Mouse (Mus musculus): Measurements from ENCODE around the gene Slc45a1.
A peak's percentile ranks its signal among the peaks of the same experiment; 100 is the strongest.

The Slc45a1 gene

DNA sequence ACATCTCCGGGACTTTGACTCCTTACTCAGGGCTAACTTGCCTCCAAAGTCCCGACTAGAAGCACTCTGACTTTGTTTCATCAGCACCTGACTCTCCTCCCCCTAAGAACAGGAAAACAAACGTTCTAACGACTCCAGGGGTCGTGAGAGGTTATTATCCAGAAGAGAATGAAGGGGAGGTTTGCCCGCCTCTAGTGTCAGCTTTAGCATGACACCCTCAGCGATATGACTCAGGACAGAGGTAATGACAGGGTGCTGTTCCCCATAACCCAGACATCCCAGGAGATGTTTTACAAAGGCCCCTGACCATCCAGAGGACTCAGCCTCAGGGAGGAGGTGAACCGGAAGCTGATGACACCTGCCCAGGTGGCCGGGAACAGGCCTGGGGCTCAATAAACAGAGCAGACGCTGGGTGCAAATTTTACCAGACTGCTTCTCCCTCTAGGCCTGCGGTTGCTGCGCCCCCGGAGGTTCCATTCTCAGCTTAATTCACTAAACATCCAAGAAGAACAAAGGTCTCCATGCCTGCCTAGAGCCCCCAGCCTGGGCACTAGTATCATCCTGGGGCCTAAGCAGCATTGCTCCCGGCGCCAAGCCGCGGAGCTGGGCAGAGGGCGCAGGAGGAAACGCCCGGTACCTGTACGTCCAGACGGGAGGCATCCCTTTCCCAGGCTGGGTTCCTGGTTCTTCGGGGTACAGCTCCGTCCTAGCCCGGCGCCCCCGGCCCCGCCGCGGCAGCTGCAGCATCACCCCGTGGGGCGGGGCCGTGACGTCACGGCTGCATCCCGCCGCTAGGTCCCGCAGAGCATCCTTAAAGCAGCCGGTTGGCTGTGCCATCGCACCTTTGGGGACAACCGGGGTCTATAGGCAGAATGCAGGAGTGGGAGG lies at the start of gene Slc45a1:
TSS of gene Slc45a1 (minus strand) at position 785 of the 888 bp plus-strand sequence.
- DNase-seq (ENCODE audit: low spot score): no peak

DNA sequence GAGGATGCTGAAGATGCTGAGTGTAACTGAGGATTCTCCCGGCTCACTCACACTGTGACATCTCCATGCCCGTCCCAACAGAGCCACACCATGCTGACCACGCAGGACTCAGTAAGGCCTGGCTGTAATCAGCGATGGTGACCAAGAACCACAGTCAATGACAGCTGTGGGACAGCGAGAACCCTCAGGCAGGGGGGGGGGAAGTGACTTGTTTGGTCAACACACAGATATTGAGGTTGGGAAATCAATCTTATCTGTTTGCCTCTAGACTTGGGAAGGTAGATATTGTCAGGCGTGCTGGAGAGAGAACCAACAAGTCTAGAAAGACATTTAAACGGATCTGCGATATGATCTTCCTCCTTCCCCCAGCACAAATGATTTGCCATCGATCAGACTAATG lies 48.9 kb upstream of the Slc45a1 start:
- no peak for DNase-seq (ENCODE audit: low spot score)

DNA sequence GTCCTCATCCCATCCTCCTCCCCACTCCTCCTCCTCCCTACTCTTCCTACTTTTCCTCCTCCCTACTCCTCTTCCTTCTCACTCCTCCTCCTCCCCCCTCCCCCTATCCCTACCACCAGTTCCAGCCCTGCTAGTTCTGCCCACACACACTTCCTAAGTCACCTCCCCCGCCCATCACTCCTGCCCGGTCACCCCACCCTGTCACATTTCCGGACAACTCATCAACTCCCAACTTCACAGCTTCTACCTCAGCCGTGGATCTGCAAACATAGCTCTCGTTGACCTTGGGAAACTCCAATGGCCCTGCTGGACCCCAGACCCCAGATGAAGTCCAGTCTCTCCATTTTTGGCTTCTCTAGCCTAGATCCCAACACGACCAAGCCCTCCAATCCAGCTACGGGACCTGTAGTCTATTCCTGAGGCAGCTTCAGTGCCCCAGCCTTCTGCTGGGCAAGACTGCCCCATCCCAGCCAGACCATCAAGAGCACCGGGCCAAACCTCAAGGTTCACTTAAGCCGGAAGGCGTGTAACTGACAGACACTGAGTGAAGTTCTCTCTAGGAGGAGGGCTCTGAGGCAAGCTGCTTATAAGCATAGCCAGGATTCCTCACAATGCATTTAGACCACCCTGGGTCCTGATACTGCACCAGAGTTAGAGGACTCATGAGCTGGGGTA lies 42.6 kb upstream of the Slc45a1 start:
- no peak for DNase-seq (ENCODE audit: low spot score)

DNA sequence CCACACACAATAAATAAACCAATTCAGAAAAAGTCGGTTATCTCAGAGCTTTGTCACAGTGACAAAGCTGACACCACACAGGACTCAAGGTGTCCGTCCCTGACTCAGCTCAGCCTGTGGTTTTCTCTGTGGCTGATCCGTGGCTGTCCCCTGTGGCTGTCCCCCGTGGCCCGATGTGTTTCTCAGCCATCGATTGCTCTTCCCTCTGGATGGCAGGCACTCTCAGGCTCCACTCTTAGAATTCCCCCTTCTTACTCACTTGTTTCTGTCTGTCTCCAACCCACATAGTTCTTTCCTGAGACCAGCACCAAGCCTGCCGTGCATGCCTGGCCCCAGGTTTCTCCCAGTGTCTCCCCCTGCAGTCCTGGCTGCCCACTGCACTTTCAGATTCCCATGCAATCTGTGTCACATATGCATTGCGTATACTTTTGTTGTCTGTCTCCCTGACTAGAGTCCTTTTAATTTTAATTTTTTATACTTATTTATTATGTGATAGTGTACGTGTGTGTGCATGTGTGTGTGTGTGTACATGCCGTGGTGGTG lies 41.0 kb upstream of the Slc45a1 start:
- no peak for DNase-seq (ENCODE audit: low spot score)

DNA sequence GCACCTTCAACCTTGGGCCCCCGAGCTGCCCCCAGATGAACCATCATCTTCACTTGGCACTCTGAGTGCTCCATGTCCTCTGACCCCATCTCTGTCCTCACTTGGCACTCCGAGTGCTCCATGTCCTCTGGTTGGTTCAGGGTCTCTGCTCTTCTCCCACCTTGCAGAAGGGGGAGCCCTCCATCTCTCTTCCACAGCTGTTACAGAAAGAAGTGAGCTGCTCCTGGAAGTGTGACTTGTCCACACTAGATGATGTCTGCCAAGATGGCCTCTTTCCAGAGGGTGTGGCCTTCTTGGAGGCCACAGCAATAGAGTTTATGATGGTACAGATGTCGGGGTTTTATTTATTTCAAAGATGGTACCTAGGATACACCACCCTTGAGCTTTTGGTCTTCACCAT lies 38.8 kb upstream of the Slc45a1 start:
- DNase-seq (ENCODE audit: low spot score): no peak

DNA sequence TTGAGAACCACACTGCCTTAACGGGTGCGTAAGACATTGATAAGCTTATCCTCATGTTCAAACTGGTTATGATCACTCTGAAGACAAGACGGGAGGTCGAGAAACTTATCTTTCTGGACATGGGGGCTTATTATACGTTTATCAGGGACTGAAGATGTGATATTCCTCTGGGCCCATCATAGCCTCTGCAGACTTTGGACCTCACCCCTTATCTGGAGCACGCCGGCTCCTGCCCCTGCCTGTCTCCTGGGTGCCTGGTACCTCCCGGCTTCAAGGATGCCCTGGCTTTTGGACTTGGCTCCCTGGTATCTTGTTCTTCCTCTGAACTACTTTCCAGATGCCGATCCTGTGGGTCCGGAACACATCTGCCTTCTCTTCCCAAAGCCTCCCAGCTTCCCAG lies 37.6 kb upstream of the Slc45a1 start:
- DNase-seq (ENCODE audit: low spot score): no peak

DNA sequence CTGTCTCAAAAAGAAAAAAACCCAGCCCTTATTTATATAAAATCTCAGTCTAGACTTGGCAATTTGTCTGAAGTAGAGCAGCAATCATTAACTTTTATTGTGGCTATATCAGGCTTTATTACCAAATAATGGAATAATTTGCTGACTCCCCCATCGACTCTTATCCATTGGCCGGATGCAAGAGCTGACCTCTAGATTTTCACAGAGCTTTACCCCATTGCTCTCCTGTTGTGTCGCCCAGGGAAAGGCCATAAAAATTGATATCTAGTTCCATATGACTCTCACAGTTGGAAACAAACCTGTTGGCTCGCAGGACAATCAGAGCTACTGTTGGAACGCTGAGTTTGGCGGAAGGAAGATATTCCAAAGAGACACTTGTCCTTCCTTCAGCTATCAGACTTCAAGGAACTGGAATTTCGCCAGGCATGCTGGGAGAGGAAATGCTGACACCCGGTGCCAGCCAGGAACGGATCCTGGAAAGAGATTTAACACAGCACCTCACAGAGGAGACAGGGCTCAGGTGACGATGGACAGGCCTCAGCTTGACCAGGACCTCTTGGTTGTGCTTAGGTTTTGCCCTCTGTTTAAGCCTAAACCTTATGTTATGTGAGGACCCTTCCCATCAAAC lies 35.3 kb upstream of the Slc45a1 start:
- DNase-seq (ENCODE audit: low spot score): no peak

DNA sequence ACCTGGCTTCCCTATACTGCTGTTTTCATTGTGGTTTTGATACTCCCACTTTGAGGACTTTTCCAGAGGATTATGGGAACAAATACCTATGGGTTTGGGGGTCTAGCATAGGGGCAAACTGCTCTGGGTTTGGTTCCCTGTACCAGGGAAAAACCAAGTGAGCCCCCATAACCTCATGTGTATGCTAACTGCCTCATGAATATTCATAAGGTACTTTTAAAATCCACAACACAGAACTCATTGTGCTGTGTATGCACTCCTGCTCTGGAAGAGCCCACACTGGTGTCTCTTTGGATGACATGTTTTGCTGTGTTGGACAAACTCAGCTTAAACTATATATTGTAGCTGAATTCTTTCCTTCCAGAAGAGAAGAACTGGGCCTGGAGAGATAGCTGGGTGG lies 34.6 kb upstream of the Slc45a1 start:
- DNase-seq (ENCODE audit: low spot score): no peak

DNA sequence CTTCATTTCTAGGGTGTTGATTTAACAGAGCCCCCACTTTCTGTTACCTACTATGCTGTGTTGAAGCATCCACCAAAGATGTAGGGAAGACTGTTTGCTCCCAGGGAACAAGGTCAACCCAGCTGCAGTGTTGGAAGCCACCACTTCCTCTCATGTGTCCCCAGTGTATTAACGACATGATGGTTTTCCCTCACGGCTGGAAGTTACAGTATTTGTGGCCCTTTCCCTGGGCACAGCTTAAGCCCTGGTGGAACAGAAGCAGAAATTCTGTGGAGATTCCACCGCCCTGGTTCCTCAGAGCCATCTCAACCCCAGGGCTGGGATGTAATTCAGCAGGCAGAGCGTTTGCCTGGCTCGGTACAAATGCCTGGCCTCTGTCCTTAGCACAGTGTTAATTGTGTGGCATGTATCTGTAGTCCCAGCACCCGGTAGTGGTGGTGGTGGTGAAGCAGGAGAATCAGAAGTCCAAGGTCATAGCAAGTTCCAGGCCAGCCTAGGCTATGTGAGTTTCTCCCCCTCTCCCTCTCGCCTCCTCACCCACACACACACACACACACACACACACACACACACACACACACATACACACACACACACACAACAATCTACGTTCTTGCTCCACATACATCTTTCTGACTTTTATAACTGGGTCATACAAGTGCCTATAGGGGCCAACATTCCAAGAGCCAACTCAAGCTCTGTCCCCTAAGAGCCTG lies 34.0 kb upstream of the Slc45a1 start:
- no peak for DNase-seq (ENCODE audit: low spot score)

DNA sequence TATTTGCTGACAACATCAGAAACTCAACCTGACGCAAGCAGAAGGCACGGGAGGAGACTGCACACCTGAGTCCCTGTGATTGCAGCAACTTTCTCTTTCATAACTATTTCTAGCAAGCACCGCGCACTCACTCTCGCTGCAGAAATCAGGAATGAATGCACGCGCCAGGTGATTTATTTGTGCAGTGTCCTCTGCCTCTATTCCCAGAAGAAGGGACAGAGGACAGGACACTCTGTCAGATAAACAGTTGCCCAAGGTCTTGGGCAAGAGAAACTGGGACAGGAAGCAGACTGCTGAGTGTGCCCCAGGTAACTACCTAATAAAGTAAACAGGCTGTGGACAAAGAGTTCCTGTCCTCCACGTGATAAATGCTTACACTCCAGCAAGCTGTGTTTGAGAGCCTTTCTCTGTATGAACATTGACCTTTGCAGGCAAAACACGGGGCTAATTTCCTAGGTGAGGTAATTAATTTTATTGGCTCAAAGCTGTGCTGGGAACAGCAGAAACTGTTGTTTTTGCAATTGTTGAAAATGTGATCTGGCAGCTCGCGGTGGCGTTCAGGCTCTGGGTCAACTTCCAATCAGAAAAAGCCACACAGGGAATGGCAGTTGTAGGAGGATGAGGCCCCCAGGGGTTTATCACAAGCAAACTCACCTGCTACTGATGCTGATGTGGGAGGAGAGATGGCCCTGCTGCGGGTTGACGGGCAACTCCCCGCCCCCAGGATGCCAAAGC lies 33.2 kb upstream of the Slc45a1 start:
- DNase-seq (ENCODE audit: low spot score): no peak

DNA sequence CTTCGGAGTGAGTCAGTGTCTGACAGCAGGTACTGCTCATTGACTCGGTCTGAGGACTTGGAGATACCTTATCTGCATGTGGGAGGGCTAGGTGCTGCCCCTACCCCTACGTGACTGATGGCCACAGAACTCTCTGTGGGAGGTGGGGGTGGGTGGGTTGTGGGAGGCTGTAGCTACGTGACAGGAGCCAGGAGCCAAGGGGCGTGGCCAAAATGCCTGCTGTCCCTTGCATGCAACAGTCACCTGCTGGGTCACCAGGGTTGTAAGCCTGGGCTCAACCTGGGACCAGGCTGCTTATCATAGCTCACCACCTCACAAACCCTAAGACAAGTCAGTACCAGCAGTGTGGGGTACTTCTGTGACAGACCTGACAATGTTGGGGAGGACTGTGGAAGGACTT lies 28.4 kb upstream of the Slc45a1 start:
- DNase-seq (ENCODE audit: low spot score): peak; percentile 41

DNA sequence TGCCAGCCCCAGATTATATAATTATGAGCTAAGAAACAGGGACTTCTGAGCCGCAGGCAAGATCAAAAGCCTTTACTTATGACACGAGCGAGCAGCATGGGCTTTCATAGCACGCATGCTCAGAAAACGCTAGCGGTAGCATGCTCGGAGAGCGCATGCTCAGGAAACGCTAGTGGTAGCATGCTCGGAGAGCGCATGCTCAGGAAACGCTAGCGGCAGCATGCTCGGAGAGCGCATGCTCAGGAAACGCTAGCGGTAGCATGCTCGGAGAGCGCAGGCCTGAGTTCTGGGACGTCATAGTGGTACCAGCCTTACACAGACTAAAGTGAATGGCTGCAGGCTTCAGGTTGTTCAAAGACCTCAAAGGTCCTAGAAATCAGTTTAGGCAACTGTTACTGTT lies 26.8 kb upstream of the Slc45a1 start:
- DNase-seq (ENCODE audit: low spot score): no peak

DNA sequence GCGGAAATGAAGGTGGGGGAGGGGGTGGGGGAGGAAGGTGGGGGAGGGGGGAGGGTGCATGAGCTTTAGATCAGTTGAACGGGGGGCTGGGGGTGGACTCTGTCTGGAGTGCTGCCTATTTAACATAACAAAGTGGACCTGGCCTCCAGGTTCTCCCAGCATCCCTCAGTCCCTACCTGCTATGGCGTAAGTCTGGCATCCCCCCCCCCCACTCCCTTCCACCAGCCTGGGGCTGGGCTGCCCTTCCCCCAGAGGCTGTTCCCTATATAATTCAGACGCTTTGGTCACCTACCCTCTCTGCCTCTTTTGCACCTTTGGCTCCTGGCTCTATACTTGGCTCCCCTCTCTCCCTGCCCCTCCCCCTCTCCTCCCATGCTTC lies 25.9 kb upstream of the Slc45a1 start:
- DNase-seq (ENCODE audit: low spot score): no peak

DNA sequence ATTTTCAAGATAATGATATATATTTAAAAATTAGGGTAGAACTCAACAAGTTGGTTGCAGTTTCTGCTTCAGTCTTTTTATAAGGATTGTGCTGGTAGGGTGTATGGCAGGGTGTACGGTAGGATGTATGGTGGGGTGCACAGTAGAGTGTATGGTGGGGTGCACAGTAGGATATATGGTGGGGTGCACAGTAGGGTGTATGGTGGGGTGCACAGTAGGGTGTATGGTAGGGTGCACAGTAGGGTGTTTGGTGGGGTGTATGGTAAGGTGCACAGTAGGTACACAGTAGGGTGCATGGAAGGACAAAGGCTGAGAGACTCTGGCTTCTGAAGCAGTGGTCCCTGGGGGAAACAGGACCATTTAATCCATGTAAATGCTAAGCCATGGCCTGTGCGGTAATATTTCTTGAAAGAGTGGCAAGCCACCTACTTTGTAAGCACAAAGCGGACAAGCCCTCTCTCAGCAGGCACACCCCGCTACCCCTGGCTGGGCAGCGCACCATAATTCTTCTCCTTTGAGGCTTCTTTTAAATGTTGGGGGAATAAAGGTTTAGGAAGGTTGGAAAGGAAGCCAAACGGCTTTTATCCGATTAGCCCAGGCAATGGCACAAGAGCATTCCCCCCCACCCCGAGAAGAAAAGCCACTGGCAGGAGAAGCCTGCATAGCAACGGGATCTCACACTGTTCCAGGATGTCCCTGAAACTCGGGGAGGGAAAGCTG lies 25.3 kb upstream of the Slc45a1 start:
- no peak for DNase-seq (ENCODE audit: low spot score)

DNA sequence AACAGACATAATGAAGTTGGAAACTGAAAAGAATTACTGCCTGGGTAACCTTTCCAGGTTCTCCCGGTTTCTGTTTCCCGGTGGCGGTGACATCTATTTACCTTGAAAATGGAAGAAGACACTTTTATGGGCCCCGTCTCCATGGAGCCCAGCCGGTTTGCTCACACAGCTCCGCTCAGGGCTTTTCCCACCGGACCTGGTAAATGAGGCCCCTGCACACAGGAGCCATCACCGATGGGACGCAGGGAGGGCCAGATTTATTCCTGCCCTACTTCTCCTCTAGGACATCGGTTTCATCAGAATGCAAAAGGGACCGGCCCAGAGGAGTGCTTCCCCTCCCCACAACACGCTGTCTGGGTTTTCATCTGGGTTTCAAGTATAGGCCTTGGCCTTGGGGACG lies 24.1 kb upstream of the Slc45a1 start:
- DNase-seq (ENCODE audit: low spot score): no peak

DNA sequence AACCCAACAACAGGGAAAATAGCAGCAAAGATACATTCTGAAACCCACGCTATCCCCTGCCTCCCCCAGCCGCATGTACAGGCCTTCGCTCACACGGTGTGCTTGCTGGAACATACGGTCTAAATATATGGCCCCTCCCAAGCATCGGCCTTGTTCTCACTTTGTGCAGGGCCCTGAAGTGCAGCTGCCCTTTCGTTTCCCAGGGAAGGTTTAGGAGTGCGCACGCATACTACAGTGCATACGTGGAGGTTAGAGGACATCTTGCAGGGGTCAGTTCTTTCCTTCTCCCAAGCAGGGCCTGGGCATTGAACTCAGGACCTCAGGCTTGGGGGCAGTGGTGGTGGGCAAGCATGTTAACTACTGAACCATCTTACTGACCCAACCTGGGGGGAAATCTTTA lies 23.3 kb upstream of the Slc45a1 start:
- DNase-seq (ENCODE audit: low spot score): no peak

DNA sequence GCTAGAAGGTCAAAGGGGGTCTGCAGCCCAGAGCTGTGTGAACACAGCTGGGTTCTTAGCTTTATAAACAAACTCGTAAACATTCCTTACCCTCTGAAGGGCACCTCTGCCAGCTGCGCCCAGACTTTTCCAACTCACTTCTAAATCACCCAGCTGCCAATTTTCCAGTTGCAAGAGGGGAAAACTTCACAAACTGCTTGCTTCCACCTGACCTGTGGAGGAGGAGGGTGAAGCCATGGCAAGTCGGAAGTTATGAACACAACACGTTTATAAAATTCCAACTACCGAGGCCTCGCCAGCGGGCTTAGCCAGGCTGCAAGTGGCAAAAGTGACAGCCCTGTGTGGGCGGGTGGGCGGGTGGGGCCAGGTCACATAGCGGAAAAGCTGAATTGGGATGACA lies 13.8 kb upstream of the Slc45a1 start:
- no peak for DNase-seq (ENCODE audit: low spot score)

DNA sequence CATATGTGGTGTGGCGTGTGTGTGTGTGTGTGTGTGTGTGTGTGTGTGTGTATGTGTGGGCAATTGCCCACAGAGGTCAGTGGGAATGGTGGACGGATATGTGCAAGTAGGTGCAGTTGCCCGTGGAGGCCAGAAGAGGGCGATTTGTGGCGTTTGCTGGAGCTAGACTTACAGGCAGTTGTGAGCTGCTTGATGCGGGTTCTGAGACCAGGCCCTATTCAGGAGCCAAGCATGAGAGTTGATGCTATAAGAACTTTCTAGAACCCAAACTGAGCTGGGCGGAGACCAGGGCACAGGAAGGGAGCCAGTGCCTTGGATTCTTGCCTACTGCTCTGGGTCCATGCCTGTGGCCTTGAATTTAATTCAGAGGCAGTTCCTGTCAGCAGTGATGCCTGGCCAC lies 12.8 kb upstream of the Slc45a1 start:
- DNase-seq (ENCODE audit: low spot score): no peak

DNA sequence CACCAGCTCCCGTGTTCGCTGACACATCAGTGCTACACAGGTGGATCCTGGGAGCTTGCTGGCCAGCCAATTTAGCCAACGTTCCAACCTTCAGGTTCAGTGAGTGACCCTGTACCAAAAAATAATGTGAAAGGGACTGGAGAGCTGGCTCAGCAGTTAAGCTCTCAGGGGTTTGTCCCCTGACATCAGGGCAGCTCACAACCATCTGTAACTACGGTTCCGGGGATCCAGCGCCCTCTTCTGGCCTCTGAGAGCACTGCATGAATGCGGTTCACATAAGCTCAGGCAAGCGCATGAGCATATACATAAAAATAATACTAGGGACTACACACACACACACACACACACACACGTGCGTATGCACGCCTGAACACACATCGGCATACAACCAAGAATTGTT lies 11.2 kb upstream of the Slc45a1 start:
- peak; percentile 72 for DNase-seq (ENCODE audit: low spot score)

DNA sequence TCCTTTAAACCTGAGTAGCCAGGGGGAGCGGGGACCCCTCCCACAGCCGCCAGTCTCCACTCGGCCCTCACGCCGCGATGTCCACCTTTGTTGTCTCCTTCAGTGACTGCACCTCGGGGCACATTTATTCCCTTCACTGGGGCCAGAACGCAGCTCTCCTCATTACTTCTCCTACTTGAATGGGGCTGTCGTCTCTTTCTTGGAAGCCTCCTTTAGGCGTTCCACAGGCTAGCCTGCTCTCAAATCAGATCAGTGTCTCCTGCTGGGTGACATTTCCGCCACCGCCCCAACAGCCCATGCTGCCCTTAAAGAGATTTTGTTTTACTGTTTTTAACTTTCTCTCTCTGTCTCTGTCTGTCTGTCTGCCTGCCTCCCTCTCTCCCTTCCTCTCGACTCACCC lies 9.9 kb upstream of the Slc45a1 start:
- no peak for DNase-seq (ENCODE audit: low spot score)
